Mouse (Mus musculus) ovary, postnatal 14 days (tissue): ENCODE data around the gene Rap1gap2.

Experiments used
- DNase-seq: peaks from one replicate; pipeline ENCODE4 v3.0.0; 2022; ENCODE audit warnings: low spot score

Rap1gap2 gene

GRCm38 (mm10) chr11:74574768-74575434 is 35.8 kb downstream of the Rap1gap2 start:
- DNase-seq: no peak

- no peak for DNase-seq
Measured at GRCm38 (mm10) chr11:74572459-74573061, 38.2 kb downstream of the Rap1gap2 start.

GRCm38 (mm10) chr11:74569735-74570134 is 41.0 kb downstream of the Rap1gap2 start:
- DNase-seq: no peak

- no peak for DNase-seq
Measured at GRCm38 (mm10) chr11:74568463-74568862, 42.3 kb downstream of the Rap1gap2 start.

- no peak for DNase-seq
Measured at GRCm38 (mm10) chr11:74568004-74568403, 42.7 kb downstream of the Rap1gap2 start.

- no peak for DNase-seq
Measured at GRCm38 (mm10) chr11:74566326-74566874, 44.3 kb downstream of the Rap1gap2 start.

GRCm38 (mm10) chr11:74561392-74561791 is 49.3 kb downstream of the Rap1gap2 start:
- no peak for DNase-seq

- no peak for DNase-seq
Measured at GRCm38 (mm10) chr11:74560600-74561227, 50.0 kb downstream of the Rap1gap2 start.

- DNase-seq: no peak
Measured at GRCm38 (mm10) chr11:74559793-74560433, 50.8 kb downstream of the Rap1gap2 start.

- no peak for DNase-seq
Measured at GRCm38 (mm10) chr11:74558933-74559332, 51.8 kb downstream of the Rap1gap2 start.

GRCm38 (mm10) chr11:74557456-74558230 is 53.1 kb downstream of the Rap1gap2 start:
- no peak for DNase-seq

- no peak for DNase-seq
Measured at GRCm38 (mm10) chr11:74555716-74556374, 54.9 kb downstream of the Rap1gap2 start.

- no peak for DNase-seq
Measured at GRCm38 (mm10) chr11:74554683-74555341, 55.9 kb downstream of the Rap1gap2 start.

GRCm38 (mm10) chr11:74551568-74551967 is 59.1 kb downstream of the Rap1gap2 start:
- no peak for DNase-seq

- no peak for DNase-seq
Measured at GRCm38 (mm10) chr11:74550615-74551102, 60.1 kb downstream of the Rap1gap2 start.

GRCm38 (mm10) chr11:74548781-74549382 is 61.8 kb downstream of the Rap1gap2 start:
- no peak for DNase-seq

- peak; percentile 28 for DNase-seq
Measured at GRCm38 (mm10) chr11:74546933-74547694, 63.6 kb downstream of the Rap1gap2 start.

- peak; percentile 33 for DNase-seq
Measured at GRCm38 (mm10) chr11:74546165-74546564, 64.5 kb downstream of the Rap1gap2 start.

GRCm38 (mm10) chr11:74545560-74545959 is 65.2 kb downstream of the Rap1gap2 start:
- DNase-seq: no peak
